Mouse (Mus musculus) lung, adult 2 months (tissue): ENCODE measurements around the gene Pcbp4.

ENCODE experiments used
- CTCF ChIP-seq: fragments of 200-500 bp; IDR thresholded peaks from 2 replicates; pipeline ENCODE4 v1.5.1; 2011; ENCODE audit warnings: mild to moderate bottlenecking, low read length, control low read depth; ENCODE audit not compliant: insufficient read depth
- POLR2A ChIP-seq: fragments of 200-500 bp; IDR thresholded peaks from 2 replicates; pipeline ENCODE4 v1.6.1; 2011; ENCODE audit warnings: low read depth, mild to moderate bottlenecking, control low read depth, low read length, borderline replicate concordance; ENCODE audit errors: extremely low read depth

GRCm38 (mm10) chr9:106454071-106454761, 1.1 kb downstream of the Pcbp4 start:
- TF ChIP-seq POLR2A, result no peak
- no peak for TF ChIP-seq CTCF
